Mouse (Mus musculus) ES-E14 (cell line): ENCODE results near the gene Crat.

Source experiments
- CHD2 ChIP-seq: IDR thresholded peaks from 2 replicates; pipeline ENCODE4 v1.6.1; 2014; ENCODE audit warnings: mild to moderate bottlenecking, low read depth, low read length, inconsistent platforms
- HCFC1 ChIP-seq: IDR thresholded peaks from 2 replicates; pipeline ENCODE4 v1.6.1; 2012; ENCODE audit warnings: low read length, inconsistent platforms, borderline replicate concordance; ENCODE audit not compliant: insufficient read depth
- ZC3H11A ChIP-seq: IDR thresholded peaks from 2 replicates; pipeline ENCODE4 v1.6.1; 2012; ENCODE audit warnings: low read depth, mild to moderate bottlenecking, inconsistent platforms, low read length, borderline replicate concordance
- ZNF384 ChIP-seq: IDR thresholded peaks from 2 replicates; pipeline ENCODE4 v1.6.1; 2012; ENCODE audit warnings: low read depth, low read length, inconsistent platforms

DNA sequence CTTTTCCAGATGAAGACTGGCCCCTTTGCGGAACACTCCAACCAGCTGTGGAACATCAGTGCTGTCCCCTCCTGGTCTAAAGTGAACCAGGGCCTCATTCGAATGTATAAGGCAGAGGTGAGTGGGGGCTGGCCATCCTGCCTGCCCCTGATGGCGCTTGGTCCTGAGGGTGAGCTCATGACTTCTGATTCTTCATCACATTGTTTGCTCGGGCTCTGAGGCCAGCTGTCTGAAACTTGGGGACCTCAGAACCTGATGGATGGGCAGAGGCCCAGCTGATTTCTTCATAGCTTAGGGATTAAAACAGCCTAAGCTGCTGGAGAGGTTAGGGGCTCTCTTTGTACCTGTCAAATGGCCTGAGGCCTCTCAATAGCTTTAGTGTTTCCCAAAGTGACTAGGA lies 27.7 kb upstream of the Crat start:
- TF ChIP-seq ZC3H11A = no peak
- no peak for TF ChIP-seq HCFC1
- no peak for TF ChIP-seq ZNF384
- no peak for TF ChIP-seq CHD2
